Mouse (Mus musculus): ENCODE results near the gene Ppp1r14c. TPM values are rescaled to one million over a fixed set of nuclear protein-coding genes. Genes with fewer than 3 reads are reported as not detected.

The Ppp1r14c gene
- polyA plus RNA-seq, 1 experiment from 2014 or later: 0.12 TPM

DNA sequence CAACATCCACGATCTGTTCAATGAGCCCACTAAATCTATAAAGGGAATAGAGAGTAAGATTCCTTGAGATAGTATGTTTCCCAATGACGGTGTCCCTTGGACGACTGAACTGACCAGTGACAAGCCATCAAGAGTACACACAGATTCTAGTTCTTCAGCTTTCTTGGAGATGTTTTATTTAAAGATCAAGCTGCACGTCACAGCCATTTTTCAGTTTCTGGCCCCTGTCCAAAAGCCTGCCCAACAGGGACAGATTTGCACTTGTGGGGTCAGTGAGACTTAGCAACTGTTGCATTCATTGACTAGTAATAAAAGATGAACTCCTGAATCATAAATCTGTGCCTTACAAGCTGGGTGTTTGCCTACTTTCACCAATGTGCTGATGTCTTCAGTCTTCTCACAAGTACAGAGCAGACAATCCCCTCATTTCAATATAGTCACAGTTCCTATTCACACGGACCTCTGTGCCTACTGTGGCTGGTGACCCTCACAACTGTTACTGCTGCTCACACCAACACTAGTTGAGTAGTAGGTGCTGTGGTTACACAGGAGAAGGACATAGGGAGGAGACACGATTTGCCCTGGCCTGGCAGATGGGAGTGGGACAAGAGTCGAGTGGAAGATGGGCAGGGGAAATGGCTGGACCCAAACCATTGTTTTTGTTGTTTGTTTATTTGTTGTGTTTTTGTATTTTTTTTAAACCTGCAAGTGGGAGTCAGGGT is 37.7 kb downstream of the Ppp1r14c start:
- Histone ChIP-seq H3K4me3 (replicated peaks) (no peak overlapping the region), H3K4me2 (no peak overlapping the region), H3K36me3 (no peaks in the 10 kb centered on the region), H3K9ac (no peak overlapping the region), H3K4me1 (replicated peaks) (no peaks in the 10 kb centered on the region), H3K27ac (no peak overlapping the region), H3K27me3 (no peaks in the 10 kb centered on the region), H3K9me3 (replicated peaks) (no peaks in the 10 kb centered on the region)
- ATAC-seq (ENCODE audit: low read depth) (no peak), DNase-seq (no peak)
- 61% methylated on average over 7 of the region's 7 CpGs for WGBS (ENCODE audit: insufficient replicate concordance)

DNA sequence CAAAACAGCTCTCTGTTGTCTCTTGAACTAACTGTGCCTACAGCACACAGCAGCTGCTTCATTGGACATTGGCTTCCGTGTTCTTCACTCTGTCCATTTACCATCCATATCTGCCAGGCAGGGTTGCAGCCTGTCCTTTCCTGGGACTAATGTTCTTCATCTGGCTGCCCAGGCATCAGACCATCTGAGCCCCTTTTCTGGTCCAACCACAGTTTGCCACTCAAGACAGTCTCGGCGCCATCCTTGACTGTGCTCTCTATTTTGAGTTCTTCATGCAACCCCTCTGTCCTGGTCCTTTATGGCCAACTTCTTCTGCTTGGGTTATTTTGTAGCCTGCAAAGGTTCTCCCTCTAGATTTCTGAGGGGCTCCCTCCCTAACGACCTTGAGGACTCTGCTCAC is 38.5 kb downstream of the Ppp1r14c start:
- no peaks in the 10 kb centered on the region for H3K4me1 ChIP-seq (replicated peaks)
- ATAC-seq (ENCODE audit: low read depth) (no peak), DNase-seq (no peak)
- H3K9ac ChIP-seq: no peak overlapping the region
- no peaks in the 10 kb centered on the region for H3K27me3 ChIP-seq
- H3K36me3 ChIP-seq: no peaks in the 10 kb centered on the region
- H3K4me3 ChIP-seq (replicated peaks): no peak overlapping the region
- H3K9me3 ChIP-seq (replicated peaks): no peaks in the 10 kb centered on the region
- no peak overlapping the region for H3K4me2 ChIP-seq
- 57% methylated on average over 4 of the region's 4 CpGs for WGBS (ENCODE audit: insufficient replicate concordance)
- H3K27ac ChIP-seq: no peak overlapping the region

DNA sequence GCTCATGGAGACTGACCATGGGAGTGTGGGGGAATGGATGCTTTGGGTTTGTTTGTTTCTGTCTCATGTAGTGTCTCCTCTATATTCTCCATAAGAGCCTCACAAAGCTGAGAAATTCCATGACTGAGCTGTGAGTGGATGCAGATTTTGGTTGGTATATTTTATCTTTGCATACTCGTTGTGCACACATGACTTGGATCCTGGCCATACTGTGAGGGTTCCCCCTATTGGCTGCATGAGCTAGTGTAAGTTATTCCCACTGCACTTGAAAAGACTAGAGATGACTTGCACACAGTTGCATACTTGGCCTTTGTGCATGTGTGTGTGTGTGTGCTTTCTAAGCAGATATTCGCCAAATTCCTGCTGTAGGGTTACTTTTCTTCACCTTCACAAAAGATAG is 40.4 kb downstream of the Ppp1r14c start:
- WGBS (ENCODE audit: insufficient replicate concordance): 42% methylated on average over 2 of the region's 2 CpGs
- no peaks in the 10 kb centered on the region for H3K27me3 ChIP-seq
- no peaks in the 10 kb centered on the region for H3K9me3 ChIP-seq (replicated peaks)
- DNase-seq (no peak), ATAC-seq (ENCODE audit: low read depth) (no peak)
- no peak overlapping the region for H3K4me3 ChIP-seq (replicated peaks)
- no peak overlapping the region for H3K4me2 ChIP-seq
- no peaks in the 10 kb centered on the region for H3K36me3 ChIP-seq
- H3K9ac ChIP-seq: no peak overlapping the region
- H3K4me1 ChIP-seq (replicated peaks): no peaks in the 10 kb centered on the region
- no peak overlapping the region for H3K27ac ChIP-seq

DNA sequence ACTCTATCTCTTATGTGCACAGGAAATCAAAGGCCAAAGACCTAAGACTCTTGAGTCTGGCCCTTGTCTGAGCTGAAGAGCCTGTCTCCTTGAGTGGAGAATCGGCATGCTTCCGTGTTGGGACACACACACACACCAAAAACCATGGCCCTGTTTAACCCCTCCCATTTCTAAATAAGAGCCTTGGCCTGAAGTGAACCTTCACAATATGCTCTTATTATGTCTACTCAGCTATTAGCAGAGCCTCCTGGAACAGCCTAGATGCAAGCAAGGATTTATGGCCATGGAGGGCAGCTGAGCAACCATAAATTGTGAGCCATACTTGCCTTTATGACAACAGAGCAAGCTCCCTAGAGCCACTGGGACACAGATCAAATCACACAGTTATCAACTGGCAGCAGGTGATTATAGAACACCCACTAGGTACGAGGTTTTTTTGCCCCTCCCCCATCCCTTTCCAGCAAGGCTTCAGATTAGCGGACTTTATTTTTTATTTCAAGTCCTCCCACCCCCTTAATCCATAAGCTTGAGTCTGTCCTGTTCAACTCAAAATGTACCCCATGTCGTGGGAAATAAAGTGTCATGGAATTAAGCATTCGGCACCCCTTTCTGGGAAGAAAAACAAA is 42.3 kb downstream of the Ppp1r14c start:
- H3K4me1 ChIP-seq (replicated peaks): no peaks in the 10 kb centered on the region
- H3K9ac ChIP-seq: no peak overlapping the region
- DNase-seq: no peak
- H3K36me3 ChIP-seq: no peaks in the 10 kb centered on the region
- 49% methylated on average over 6 of the region's 6 CpGs for WGBS (ENCODE audit: insufficient replicate concordance)
- no peak overlapping the region for H3K4me2 ChIP-seq
- no peak overlapping the region for H3K4me3 ChIP-seq (replicated peaks)
- H3K9me3 ChIP-seq (replicated peaks): no peaks in the 10 kb centered on the region
- no peaks in the 10 kb centered on the region for H3K27me3 ChIP-seq
- H3K27ac ChIP-seq: no peak overlapping the region
- ATAC-seq (ENCODE audit: low read depth): no peak

DNA sequence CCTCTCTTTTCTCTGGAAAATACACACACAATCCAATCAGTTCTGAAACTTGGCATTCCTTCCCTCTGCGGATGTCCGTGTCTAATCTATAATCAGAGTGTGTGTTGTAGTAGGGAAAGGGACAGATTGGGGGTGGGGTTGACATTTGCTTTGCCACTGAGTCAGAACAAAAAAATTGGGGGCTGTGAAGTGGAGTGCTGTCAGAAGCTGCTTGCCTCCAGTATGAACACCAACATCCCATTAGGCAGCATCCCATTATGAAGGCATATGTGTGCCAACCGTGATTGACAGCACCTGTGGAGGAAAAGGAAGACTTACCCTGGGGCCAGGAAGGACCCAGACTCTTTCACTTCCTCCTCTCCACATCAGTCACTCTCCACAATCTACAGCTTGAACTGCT is 42.8 kb downstream of the Ppp1r14c start:
- ATAC-seq (ENCODE audit: low read depth) (no peak), DNase-seq (no peak)
- Histone ChIP-seq H3K4me2 (no peak overlapping the region), H3K36me3 (no peaks in the 10 kb centered on the region), H3K4me1 (replicated peaks) (no peaks in the 10 kb centered on the region), H3K27me3 (no peaks in the 10 kb centered on the region), H3K4me3 (replicated peaks) (no peak overlapping the region), H3K9ac (no peak overlapping the region), H3K27ac (no peak overlapping the region), H3K9me3 (replicated peaks) (no peaks in the 10 kb centered on the region)
- WGBS (ENCODE audit: insufficient replicate concordance): 66% methylated on average over 3 of the region's 3 CpGs

DNA sequence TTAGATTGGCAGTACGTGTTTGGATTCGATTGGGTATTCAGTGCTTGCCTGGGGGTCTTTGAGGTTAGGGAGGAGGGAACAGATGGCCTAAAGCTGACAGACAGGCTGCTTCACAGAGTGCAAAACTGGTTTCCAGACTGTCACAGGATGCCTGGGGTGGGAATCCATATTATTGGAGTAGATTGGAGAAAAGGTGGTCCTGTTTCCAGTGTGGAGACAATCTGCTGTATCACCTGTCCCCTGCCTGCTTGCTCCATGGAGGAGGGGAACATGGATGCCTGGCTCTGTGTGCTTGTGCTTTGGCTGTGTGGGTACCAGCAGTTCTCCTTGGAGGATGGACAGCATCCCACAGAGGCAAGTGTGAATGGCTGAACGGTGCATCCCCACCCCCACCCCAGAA is 45.4 kb downstream of the Ppp1r14c start:
- no peak for DNase-seq
- ATAC-seq (ENCODE audit: low read depth): no peak
- no peak overlapping the region for H3K9ac ChIP-seq
- H3K4me2 ChIP-seq: no peak overlapping the region
- no peak overlapping the region for H3K27ac ChIP-seq
- no peaks in the 10 kb centered on the region for H3K9me3 ChIP-seq (replicated peaks)
- no peaks in the 10 kb centered on the region for H3K36me3 ChIP-seq
- H3K27me3 ChIP-seq: no peaks in the 10 kb centered on the region
- no peak overlapping the region for H3K4me3 ChIP-seq (replicated peaks)
- 61% methylated on average over 3 of the region's 3 CpGs for WGBS (ENCODE audit: insufficient replicate concordance)
- no peaks in the 10 kb centered on the region for H3K4me1 ChIP-seq (replicated peaks)

DNA sequence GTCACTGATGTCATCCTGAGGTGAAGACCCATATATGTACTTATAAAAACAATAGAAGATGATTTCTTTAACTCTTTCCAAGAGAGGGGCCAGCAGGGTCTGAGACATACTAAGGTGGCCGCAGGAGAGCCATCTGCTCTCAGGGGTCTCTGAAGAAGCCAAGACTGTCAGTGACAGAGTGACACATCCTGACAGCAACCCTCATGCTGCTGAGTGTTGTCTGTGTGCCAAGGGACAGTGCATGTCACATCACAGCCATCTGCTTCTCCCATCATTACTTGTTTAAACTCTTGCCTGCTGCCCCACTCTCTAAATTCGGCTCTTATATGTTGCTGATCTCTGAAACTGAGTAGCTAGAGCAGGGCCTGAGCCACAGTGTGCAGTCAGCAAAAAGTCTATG is 45.8 kb downstream of the Ppp1r14c start:
- DNase-seq: no peak
- no peaks in the 10 kb centered on the region for H3K4me1 ChIP-seq (replicated peaks)
- no peak overlapping the region for H3K27ac ChIP-seq
- no peak overlapping the region for H3K9ac ChIP-seq
- WGBS (ENCODE audit: insufficient replicate concordance): 38% methylated on average over 2 of the region's 2 CpGs
- no peaks in the 10 kb centered on the region for H3K27me3 ChIP-seq
- no peak for ATAC-seq (ENCODE audit: low read depth)
- H3K4me2 ChIP-seq: no peak overlapping the region
- H3K9me3 ChIP-seq (replicated peaks): no peaks in the 10 kb centered on the region
- no peak overlapping the region for H3K4me3 ChIP-seq (replicated peaks)
- no peaks in the 10 kb centered on the region for H3K36me3 ChIP-seq

DNA sequence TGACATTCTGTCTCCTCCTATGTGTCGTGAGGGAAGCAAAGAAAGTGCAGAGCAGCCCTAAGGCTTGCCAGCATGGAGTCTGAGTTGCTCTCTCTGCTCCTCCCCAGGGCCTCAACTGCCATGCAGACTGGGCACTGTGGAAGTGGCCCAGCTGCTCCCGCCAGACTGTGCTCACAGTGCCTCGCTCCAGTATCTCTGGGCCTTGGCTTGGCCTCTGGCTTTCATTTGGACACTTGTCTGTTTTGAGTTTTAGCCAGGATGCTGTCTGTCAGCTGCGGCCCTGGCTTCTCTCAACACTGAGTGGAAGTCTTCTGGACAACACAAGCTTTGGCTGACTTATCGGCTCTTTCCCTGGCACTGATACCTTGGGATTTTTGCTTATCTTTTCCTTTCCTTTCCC is 49.0 kb downstream of the Ppp1r14c start:
- no peaks in the 10 kb centered on the region for H3K36me3 ChIP-seq
- no peak overlapping the region for H3K27ac ChIP-seq
- DNase-seq: no peak
- no peaks in the 10 kb centered on the region for H3K9me3 ChIP-seq (replicated peaks)
- 61% methylated on average over 5 of the region's 5 CpGs for WGBS (ENCODE audit: insufficient replicate concordance)
- no peak overlapping the region for H3K4me2 ChIP-seq
- H3K9ac ChIP-seq: no peak overlapping the region
- no peaks in the 10 kb centered on the region for H3K27me3 ChIP-seq
- no peaks in the 10 kb centered on the region for H3K4me1 ChIP-seq (replicated peaks)
- ATAC-seq (ENCODE audit: low read depth): no peak
- no peak overlapping the region for H3K4me3 ChIP-seq (replicated peaks)

DNA sequence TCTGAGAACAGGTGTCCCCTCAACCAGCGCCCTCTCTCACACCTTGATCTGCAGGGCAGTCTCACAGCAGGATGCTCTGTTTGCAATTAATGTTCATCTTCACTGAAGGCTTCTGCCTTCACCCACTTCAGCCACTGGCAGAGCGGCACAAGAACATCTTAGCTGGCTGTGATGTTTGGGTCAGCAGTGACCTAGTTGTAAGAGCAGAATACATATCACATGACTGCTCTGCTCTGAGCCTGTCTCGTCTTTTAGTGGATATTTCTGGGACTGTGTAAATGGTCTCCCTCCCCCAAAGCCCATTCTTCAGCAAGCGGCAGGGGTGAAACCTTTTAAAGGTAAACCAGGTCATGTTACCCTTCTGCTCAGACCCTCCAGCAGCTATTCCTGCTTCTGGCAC is 50.7 kb downstream of the Ppp1r14c start:
- 55% methylated on average over 4 of the region's 4 CpGs for WGBS (ENCODE audit: insufficient replicate concordance)
- DNase-seq (no peak), ATAC-seq (ENCODE audit: low read depth) (no peak)
- Histone ChIP-seq H3K4me2 (no peak overlapping the region), H3K27ac (no peak overlapping the region), H3K4me3 (replicated peaks) (no peak overlapping the region), H3K27me3 (no peaks in the 10 kb centered on the region), H3K9me3 (replicated peaks) (no peaks in the 10 kb centered on the region), H3K4me1 (replicated peaks) (no peaks in the 10 kb centered on the region), H3K9ac (no peak overlapping the region), H3K36me3 (no peaks in the 10 kb centered on the region)

DNA sequence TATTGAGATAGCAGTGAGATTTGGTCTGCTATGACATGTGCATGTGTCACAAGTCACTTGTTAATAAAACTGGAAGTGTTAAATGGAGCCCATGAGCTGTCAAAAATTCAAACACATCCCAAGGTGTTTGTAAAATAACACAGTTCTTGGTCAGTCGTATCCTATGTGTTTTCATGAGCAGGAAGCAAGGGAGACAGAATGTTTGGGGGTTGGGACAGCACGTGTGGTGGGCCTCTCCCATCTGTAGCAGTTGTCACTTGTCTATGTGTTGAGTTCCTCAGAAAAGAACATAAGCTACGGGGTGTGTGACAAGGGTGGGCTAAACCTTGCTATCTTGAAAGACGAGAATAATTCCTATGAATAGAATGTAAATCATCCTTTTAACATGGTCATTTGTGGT is 51.6 kb downstream of the Ppp1r14c start:
- DNase-seq (no peak), ATAC-seq (ENCODE audit: low read depth) (no peak)
- no peak overlapping the region for H3K4me2 ChIP-seq
- no peaks in the 10 kb centered on the region for H3K9me3 ChIP-seq (replicated peaks)
- no peak overlapping the region for H3K27ac ChIP-seq
- no peaks in the 10 kb centered on the region for H3K27me3 ChIP-seq
- no peaks in the 10 kb centered on the region for H3K4me1 ChIP-seq (replicated peaks)
- H3K4me3 ChIP-seq (replicated peaks): no peak overlapping the region
- no peak overlapping the region for H3K9ac ChIP-seq
- no peaks in the 10 kb centered on the region for H3K36me3 ChIP-seq
- 30% methylated on average over 4 of the region's 4 CpGs for WGBS (ENCODE audit: insufficient replicate concordance)

DNA sequence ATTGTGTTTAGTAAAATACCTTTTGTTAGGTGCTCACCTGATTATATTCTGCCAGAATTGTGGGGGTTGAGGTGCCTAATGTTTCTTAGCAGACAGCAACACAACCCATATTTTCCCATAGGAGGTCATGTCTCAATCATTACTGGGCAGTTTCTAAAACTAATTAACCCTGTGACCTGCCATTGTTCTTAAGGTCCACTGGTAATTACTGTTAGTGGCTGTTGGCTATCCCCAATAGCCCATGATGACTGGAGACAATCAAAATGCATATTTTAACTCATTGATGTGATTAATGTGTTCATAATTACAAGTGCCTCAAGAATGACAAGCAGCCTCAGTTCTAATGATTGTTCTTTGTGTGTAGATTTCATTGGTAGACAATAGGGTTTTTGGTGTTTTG is 58.2 kb downstream of the Ppp1r14c start:
- Histone ChIP-seq H3K9me3 (replicated peaks) (no peaks in the 10 kb centered on the region), H3K9ac (no peak overlapping the region), H3K36me3 (no peaks in the 10 kb centered on the region), H3K27me3 (no peaks in the 10 kb centered on the region), H3K4me3 (replicated peaks) (no peak overlapping the region), H3K4me1 (replicated peaks) (no peaks in the 10 kb centered on the region), H3K27ac (no peak overlapping the region), H3K4me2 (no peak overlapping the region)
- ATAC-seq (ENCODE audit: low read depth) (no peak), DNase-seq (no peak)

DNA sequence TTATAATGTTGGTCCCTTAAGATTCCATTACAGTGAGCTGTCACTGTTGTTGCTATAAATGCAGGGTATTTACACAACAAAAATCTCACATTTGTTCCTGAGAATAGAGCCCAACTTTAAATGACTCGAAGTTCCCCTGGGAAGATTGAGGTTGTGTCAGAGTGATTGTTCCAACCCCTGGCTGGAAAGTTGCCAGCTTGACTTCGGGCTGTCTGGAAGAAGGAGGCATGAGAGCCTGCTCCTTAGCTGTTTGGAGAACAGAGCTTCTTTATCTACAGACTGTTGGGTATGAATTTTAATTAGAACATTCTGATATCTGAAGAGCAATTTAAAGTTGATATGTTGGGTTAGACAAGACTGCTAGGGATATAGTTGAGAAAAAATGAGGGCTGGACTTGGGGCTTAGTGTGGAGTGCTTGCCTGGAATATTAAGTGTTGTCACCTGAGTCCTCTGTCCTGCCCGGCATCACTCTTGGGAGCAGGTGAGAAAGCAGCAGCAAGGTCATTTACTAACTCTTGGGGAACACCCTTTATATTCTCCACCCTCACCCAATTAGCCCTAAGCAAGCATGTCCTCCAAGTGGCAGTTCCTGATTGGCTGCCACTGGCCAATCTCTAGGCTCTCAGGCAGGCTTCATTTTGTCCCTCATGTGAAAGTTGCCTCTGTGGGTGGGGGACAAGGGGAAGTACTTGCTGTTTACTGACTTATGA is 62.0 kb downstream of the Ppp1r14c start:
- no peak for DNase-seq
- Histone ChIP-seq H3K4me1 (replicated peaks) (no peaks in the 10 kb centered on the region), H3K4me2 (no peak overlapping the region), H3K27me3 (no peaks in the 10 kb centered on the region), H3K9ac (no peak overlapping the region), H3K9me3 (replicated peaks) (no peaks in the 10 kb centered on the region), H3K36me3 (no peaks in the 10 kb centered on the region), H3K4me3 (replicated peaks) (no peak overlapping the region), H3K27ac (no peak overlapping the region)
- no peak for ATAC-seq (ENCODE audit: low read depth)
- WGBS (ENCODE audit: insufficient replicate concordance): 59% methylated on average over 3 of the region's 3 CpGs
